Mouse (Mus musculus) hematopoietic stem cell, adult 5-6 weeks (primary cell): ENCODE data around the gene Sh3bp4. TPM values are rescaled to one million over a fixed set of nuclear protein-coding genes. Genes with fewer than 3 reads are reported as not detected.

Experiments used
- ATAC-seq, 2 experiments: fragments of 125-278 bp in 1 of 2; replicated peaks in 1 of 2; 2 replicates each; pipeline ENCODE4 v1.8.0; 2016 to 2017; ENCODE audit warnings: inconsistent platforms in 2 of 2, mild to moderate bottlenecking in 2 of 2, moderate number of reproducible peaks in 2 of 2, low read depth in 1 of 2, moderate TSS enrichment in 1 of 2; ENCODE audit not compliant: low FRiP score in 2 of 2, poor library complexity in 2 of 2, severe bottlenecking in 2 of 2, insufficient read depth in 1 of 2, low TSS enrichment in 1 of 2
- total RNA-seq: library from RNA; stranded (forward); fragments of 172-1452, 232-1000 nt; gene quantifications from 2 replicates; pipeline ENCODE4 v1.2.3, GENCODE M21; 2017

Gene Sh3bp4
- total RNA-seq, 1 experiment from 2014 or later, result 0.55 TPM

DNA sequence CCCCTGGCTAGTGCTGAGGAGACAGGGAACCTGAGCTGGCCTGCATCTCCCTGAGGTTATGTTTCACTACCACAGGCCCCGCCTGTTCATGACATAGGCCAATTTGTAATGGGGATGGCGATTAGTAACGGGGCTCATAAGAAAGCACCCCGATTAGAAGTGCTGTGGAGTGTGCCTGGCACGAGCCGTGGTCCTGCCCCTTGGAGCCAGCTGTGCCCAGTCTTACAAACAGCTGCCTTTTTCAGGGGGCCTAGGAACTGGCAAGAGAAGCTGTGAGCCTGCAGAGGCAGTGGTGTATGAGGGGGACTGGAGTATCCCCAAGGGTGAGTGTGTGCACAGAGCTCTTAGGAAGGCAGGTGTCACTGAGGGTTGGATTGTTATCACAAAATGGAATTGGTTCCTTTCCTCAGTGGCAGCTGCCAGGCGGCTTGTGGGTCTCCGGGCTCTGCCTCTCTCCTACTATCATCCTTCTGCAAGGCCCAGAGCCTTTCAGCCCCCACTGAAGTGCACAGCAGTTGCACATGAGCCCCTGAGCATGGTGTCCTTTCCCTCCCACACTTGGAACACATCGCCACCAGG lies 16.4 kb downstream of the Sh3bp4 start:
- no peak for ATAC-seq

DNA sequence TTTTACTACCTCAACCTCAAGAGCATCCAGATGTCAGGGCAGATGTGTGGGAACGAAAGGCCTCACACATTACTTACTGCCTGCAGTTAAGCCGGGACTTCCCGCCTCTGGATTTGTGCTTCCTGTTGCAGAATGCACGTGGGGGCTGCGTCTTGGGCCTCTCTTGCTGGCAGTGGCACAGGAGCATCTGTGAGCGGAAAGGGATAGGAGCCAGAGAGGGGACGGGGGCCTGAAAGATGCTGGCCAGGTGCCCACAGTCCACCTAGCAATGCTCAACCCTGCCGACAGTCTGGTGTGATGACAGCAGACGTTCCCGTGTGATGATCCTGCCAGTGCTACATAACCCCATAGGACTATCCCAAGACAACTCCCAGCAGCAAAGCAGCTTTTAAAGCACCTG lies 17.9 kb downstream of the Sh3bp4 start:
- no peak for ATAC-seq

DNA sequence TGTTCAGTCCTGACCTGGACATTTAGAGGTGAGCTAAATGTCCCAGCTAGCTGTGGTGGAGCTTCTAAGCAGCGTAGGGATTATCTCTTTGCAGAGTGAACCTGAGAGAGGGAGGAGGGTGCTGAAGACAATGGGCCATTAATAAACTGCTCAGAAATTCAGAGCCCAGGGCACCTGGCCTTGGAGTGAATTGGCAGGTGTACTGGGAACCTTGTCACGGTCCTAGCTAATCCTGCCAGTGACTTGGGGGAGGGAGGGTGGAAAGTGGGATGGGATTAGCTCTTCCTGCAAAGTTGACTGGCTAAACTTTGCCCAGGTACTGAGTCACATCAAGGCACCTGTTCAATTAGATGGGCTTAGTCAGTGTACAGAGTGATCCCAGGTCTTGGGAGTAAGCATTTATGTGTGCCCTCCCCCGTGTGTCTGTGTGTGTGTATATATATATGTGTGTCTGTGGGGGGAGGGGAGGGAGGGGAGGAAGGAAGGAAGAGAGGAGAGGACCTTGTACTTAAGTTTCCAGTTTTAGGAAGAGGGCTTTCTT lies 18.6 kb downstream of the Sh3bp4 start:
- no peak for ATAC-seq

DNA sequence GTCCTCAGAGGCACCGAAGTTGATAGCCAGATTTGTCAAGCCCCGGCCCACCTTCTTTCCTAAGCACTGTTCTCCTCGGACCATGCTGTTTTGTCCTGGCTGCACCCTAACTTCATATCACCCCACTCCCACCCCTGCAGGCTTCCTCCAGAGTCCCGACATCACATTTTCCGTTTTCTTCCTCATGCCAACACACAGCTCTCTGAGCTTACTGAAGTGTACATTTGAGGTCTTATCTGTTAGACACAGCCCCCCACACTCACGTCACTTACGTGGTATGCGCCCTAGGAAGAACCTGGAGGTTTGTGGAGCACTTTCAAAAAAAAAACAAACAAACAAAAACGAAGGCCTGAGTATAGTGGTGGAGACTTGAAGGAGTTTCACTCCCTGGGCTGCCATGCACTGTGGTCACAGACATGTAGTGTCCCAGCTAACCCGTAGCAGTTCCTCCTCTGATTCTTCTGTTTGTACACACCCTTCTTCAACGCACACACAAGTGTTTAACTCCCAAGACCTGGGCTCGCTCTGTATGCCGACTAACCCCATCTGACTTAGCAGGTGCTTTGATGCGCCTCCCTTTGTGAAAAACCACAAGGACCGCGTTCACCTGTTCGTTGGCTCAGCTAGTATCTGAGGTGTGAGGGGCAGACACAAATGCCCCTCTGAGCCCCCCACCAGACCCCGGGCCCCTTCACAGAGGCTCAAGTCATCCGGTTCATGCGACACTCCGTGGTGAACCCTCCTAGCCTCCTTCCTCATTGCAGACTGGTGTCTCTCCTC lies 19.8 kb downstream of the Sh3bp4 start:
- ATAC-seq, result peak; percentile 23 to 37; a peak in 2 of 4 replicates

DNA sequence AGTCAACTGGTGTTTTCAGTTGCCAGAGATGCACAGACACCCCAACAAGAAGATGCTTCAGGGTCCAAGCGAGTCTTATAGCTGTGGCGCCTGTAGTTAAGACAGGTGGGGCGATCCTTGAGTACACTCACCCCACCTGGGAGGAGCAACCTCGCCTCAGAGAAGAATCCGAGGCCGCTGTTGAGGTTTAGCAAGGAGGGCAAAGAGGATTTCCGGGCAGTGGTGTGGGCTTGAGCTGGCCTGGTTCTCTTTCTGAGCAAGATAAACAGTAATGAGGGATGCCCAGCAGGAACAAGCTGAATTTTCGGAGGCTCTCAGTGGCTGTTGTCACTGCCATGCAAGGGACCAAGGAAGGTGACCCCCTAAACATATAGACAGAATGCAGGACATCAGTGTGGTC lies 20.5 kb downstream of the Sh3bp4 start:
- no peak for ATAC-seq

DNA sequence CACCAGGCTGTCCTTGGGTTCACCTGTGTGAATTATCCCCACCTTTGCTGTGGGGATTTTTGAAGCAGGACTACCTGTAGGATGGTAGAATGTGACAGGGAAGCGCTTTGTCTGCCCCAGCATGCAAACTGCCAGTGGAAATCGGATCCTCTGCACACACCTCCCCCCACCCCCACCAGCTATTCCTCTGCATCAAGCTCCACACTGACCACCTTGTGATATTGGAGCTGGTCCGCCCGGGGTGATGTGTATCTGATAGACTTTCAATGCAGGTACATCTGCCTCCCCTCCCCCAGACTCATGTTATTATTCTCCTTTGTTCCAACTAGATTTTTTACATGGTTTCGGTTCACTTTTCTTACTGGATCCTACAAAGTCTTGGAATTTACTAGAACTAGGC lies 21.8 kb downstream of the Sh3bp4 start:
- ATAC-seq, result no peak

DNA sequence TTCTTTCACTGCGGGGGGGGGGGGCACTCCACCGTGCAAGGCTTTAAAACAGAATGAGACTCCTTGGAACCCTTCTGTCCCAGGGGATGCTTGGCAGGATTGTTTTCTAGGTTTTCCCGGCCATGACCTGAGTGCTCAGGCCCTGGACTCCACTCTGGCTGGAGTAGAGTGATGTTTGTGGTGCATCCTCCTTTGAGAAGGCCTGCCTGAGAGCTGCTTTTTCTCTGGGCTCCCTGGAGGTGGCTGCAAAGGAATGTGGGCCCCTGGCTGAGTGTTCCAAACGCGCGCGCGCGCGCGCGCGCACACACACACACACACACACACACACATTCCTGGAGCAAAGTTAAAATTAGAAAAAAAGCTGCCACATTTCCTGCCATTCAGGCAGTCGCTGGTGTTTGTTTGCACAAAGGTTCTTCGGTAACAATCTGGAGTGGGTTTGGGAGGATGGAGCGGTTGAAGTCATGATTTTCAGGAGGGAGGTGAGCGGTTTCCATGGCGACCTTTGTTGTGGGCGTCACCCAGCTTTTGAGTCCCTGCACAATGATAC lies 22.3 kb downstream of the Sh3bp4 start:
- ATAC-seq, result no peak

DNA sequence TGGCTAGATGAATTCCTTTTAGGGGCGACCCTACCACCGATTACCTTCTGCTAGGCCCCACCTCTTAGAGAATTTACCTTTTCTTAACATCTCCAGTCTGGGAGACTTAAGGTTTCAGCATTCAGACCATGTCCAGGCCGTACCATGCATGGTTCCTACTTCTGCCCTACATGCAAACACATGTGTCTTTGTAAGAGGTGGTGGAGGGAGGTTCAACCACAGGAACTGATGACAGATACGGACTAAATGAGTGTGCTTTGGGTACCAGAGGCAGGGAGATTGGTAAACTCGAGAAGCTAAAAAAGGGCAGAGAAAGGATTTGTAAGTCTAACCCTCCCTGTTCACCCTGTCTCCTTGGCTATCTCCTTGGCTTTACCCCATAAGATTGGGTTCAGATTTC lies 23.5 kb downstream of the Sh3bp4 start:
- no peak for ATAC-seq

DNA sequence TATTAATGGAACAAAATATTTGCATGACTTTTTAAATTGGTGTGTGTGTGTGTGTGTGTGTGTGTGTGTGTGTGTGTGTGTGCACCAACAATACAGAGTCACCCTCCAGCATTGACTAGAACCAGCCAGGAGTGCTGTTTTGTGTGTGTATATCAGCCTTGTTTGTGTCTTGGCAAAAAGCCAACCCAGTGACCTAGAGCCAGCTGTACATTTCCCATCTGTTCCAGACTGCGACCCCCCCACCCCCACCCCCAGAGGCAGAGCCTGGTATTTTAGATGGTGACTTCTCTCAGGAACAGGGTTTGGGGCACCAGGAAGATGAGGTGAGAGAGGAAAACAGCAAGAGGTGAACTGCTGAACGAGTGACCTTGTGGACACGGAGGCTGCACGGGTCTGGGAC lies 24.2 kb downstream of the Sh3bp4 start:
- ATAC-seq, result no peak

DNA sequence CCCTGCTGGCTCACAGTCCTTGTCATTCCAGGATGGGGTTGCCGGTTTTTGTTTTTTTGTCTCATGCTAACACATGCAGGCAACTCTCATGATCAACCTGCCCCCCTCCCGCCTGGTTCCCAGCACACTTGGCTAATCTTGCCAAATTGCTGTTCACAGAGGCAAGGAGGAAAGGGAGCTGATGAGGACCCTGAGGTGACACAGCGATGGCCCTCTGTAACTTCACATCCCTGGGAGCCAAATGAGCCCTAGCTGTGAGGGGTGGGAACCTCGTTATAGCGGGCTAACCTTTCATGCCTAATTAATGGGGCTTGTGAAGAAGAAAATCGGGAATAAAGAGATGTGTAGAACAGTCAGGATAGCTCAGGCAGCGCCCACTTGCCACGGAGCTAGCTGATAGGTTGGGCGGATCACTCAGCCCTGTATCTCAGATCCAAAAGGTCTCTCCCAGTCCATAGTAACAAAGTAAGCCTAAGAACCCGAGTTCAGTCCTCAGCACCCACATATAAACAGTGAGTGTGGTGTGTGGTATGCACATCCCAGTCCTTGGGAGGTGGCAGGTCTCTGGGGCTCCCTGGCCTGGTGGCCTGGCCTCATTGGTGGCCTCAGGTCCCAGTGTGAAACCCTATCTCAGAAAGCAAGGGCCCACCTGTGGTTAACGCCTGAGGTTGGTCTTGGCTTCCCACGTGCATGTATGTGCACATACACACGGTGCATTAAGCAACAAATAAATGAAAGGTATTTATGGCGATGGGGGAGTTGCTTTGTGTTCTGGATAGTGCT lies 25.6 kb downstream of the Sh3bp4 start:
- ATAC-seq, result no peak

DNA sequence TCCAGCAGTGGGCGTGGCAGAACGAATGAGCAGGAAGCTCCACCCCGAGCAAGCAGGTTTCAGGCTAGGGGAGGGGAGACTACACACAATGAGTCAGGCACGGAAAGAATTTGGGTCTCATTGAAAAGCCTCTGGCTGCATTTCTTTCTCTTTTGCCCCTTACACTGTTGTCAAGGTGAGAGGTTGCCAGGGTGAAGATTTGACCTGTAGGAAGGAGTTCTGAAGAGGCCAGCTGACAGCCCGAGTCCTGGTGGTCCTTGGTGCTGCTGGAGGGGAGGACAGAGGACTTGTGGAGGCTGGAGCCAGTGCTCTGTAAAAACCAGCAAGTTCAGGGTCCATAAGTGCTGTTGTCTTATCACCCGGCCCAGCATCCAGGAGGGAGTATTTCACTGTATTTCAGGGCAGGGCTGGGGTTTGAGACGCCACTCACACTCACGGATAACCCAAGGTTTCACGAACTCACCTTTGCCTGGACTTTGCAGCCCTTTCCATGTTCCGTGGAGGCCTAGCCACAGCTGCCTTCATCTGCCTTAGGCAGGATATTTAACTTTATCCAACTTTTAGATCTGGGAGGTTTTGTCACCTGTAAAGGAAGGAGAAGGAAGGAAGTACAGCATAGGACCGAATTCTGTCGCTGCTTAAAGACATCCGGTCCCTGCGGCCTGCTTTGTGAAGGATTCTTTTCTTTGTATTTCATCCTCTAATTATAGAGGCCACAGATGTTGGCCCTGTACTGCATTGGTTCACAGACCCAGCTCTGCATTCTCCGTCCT lies 32.2 kb downstream of the Sh3bp4 start:
- no peak for ATAC-seq

DNA sequence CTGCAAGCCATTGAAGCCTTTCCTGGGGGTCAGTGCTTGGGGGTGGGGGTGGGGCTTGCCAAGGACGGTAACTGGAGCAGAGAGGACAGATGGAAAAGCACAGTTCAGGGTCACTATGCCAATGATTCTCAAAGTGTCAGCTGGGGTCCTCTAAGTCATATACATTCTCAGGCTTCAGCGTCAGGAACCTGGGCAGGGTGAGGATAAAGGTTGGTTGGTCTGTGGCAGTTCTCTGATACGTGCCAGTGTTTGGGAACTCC lies 32.7 kb downstream of the Sh3bp4 start:
- no peak for ATAC-seq

DNA sequence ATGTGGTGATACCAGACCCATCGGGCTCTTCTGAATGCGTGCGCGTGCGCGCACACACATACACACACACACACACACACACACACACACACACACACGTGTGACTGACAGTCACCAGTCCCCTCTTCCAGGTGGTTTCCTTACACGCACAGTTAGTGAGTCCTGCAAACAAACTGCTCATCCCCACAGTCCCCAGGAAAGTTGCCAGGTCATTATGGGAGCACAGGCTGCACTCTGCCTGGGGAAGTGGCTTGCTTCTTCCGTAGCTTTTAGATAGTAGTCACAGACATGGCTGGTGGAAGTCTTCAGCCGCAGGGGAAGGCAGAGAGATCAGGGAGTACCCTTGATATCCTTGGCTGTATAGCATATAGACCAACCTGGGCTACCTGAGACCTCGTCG lies 33.3 kb downstream of the Sh3bp4 start:
- ATAC-seq, result no peak

DNA sequence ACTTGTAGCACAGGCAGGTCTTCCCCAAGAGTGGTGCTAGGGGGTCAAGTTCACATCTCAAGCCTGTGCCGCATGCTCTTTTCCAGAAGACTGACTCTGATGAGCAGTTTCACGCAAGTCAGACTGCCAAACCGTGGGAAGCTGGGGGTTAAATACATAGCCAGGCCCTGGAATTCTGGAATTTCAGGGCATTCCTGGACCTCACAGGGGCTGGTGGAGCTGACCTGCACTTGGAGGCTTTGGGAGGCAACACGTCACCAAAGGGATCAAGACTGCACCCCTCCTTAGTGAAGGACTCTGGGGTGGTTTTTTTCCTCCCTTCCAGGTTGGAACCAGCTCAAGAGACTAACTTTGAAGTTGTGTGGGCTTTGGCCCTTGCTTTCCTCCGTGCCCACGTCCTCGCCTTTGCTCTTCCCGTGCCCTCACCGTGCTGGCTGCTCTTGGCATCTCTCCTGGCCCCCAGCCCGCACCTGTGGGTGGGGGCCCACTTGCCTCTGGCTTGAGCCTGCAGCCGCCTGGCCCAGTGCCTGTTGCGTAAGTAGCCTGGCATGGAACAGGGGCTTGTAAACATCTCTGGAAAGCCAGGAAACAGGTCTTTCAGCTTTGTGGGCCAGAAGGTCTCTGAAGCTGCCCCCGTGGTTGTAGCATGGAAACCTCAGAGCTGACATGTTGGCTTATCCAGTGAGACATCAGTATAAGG lies 34.0 kb downstream of the Sh3bp4 start:
- ATAC-seq, result no peak

DNA sequence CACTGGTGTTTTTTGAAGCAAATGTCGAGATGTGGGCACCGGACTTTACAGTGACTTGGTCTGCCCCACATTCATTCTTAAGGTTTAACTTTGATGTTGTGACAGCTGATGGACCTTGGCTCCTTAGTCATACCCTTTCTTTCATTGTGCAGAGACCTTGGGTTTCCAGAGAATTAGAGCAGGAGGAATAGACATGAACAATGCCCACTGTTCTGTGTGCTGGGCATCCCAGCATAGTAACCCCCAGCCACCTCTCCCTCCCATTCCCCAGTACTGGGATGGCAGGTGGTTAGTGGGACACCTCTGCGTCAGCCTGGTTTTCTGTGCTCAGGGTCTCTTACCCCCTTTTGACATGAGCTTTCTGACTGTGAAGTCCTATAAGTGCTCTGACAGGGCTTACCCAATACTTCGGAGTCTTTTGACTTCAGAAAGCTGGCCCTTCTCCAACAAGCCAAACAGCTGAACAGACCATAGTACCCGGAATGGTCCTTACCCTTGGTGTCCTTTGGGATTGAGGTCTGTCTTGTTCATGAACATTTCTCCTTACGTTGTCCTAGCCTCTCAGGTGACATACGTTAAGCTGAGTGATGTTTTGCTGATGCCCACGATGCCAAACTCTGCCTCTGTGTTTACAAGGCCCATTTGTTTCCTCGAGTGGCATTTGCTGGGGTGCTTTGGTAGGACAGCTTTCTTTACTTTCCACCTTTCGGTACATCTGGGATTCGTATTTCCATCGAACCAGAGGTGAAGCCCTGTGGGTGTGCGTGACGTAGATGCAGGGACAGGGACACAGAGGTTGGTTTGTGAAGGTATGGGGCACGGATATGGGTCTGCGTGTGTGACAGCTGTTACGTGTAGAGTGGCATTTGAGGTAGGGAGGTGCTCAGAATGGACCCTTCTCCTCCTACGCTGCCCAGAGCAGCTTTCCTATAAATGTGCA lies 35.9 kb downstream of the Sh3bp4 start:
- ATAC-seq, result no peak

DNA sequence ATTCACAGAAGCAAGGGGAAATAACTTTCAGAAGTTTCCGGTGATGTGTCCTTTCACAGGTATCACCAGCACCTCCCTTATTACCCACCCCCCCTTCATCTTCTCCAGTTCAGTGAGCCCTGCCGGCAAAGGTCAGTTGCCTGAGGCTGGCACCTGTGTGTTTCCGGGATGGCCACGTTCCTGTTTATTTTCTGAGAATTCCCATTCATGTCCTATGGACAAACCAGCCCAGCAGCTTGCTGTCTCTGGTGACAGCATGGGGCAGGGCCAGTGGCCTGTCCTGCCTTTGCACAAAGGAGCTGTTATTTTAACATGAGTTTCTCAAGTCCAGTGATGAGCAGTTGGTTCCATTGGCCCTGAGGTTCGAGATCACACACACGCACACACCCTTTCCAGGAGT lies 37.3 kb downstream of the Sh3bp4 start:
- ATAC-seq, result no peak
